Comparison of ENCODE assay signal across 9 mouse cellular contexts in genomic region chr13:83719635-83720291, GRCm38 (mm10).
DNase-seq lines count a peak whose midpoint lies in the region; ATAC-seq lines count a peak whose summit lies in the region.
"Had no signal": no experiment of that assay in that cellular context is flagged by ENCODE, and none has a peak within 500 bp of the region (broad histone marks: within the 10 kb centered on the region; RNA-seq: fewer than 3 reads in every experiment).

No protein-coding gene starts in this region.

- no peaks in the 10 kb centered on the region for H3K9me3 ChIP-seq in forebrain, embryonic 13.5 days (replicated peaks)
- no peaks in the 10 kb centered on the region for H3K9me3 ChIP-seq in midbrain, embryonic 12.5 days

- peak overlapping the region; percentile 100 for H3K9ac ChIP-seq in forebrain, embryonic 13.5 days
- H3K9ac ChIP-seq in midbrain, embryonic 12.5 days (replicated peaks), result peak overlapping the region; percentile 88

- peak overlapping the region; percentile 90 for H3K4me3 ChIP-seq in forebrain, embryonic 13.5 days
- H3K4me3 ChIP-seq in midbrain, embryonic 12.5 days, result peak overlapping the region; percentile 92

- peak overlapping the region; percentile 87 for H3K4me2 ChIP-seq in forebrain, embryonic 13.5 days
- H3K4me2 ChIP-seq in midbrain, embryonic 12.5 days (replicated peaks), result peak overlapping the region; percentile 68

- peaks cover 13% of the 10 kb centered on the region; the same call in 1 of the 2 replicates for H3K4me1 ChIP-seq in forebrain, embryonic 13.5 days
- H3K4me1 ChIP-seq in midbrain, embryonic 12.5 days, result peaks cover 4% of the 10 kb centered on the region; the same call in 1 of the 2 replicates

- 1% methylated on average over 24 of the region's 24 CpGs for WGBS in forebrain, embryonic 13.5 days
- WGBS in midbrain, embryonic 12.5 days, result 2% methylated on average over 24 of the region's 24 CpGs

- peak overlapping the region; percentile 100 for H3K27ac ChIP-seq in forebrain, embryonic 13.5 days
- peak overlapping the region; percentile 98 for H3K27ac ChIP-seq in midbrain, embryonic 12.5 days (replicated peaks)

- no peak for ATAC-seq in forebrain, embryonic 13.5 days
- ATAC-seq in midbrain, embryonic 12.5 days (ENCODE audit: low FRiP score, low read depth), result no peak; the same call in 1 of the 2 replicates
- ATAC-seq: intestine, embryonic 16.5 days had no signal

- H3K36me3 ChIP-seq in forebrain, embryonic 13.5 days (ENCODE audit: poor library complexity, severe bottlenecking), result no peaks in the 10 kb centered on the region
- no peaks in the 10 kb centered on the region for H3K36me3 ChIP-seq in midbrain, embryonic 12.5 days

- peak; percentile 33 for DNase-seq in right cerebral cortex, postnatal 25 days
- DNase-seq in right cerebral cortex, postnatal 36 days (ENCODE audit: low spot score in 2 of 2), result no peak
- no peak for DNase-seq in lung, postnatal 14 days
- no peak for DNase-seq in spleen, postnatal 10 days (ENCODE audit: low spot score in 2 of 2)
- no peak for DNase-seq in lung, postnatal 10 days
- DNase-seq: adrenal gland, adult 2 months had no signal

- no peaks in the 10 kb centered on the region for H3K27me3 ChIP-seq in forebrain, embryonic 13.5 days
- peaks cover 40% of the 10 kb centered on the region for H3K27me3 ChIP-seq in midbrain, embryonic 12.5 days
